Mouse (Mus musculus) lung, embryonic 16.5 days (tissue): ENCODE measurements around the gene Auts2. TPM values are rescaled to one million over a fixed set of nuclear protein-coding genes. Genes with fewer than 3 reads are reported as not detected.

Experiments used
- ATAC-seq: fragments of 200-750 bp; cut with Nextera tagmentation; 2 replicates; pipeline ENCODE4 v1.8.0; 2017; ENCODE audit warnings: low read depth, mild to moderate bottlenecking, moderate library complexity
- H3K27ac ChIP-seq: fragments of 300-500 bp; sonication (generic); 2 replicates; pipeline ENCODE4 v1.5.1; 2014; ENCODE audit warnings: mild to moderate bottlenecking, control low read depth, low read length
- H3K27me3 ChIP-seq: fragments of 300-500 bp; sonication (generic); 2 replicates; pipeline ENCODE4 v1.6.1; 2014; ENCODE audit warnings: low read depth, low read length, mixed read lengths; ENCODE audit not compliant: control insufficient read depth, insufficient read depth
- H3K36me3 ChIP-seq: fragments of 300-500 bp; sonication (generic); 2 replicates; pipeline ENCODE4 v1.6.1; 2014; ENCODE audit warnings: low read length; ENCODE audit not compliant: control insufficient read depth, insufficient read depth
- H3K4me1 ChIP-seq: fragments of 300-500 bp; sonication (generic); replicated peaks from 2 replicates; pipeline ENCODE4 v1.6.1; 2014; ENCODE audit warnings: low read length, mixed read lengths; ENCODE audit not compliant: control insufficient read depth, insufficient read depth
- H3K4me2 ChIP-seq: fragments of 300-500 bp; sonication (generic); 2 replicates; pipeline ENCODE4 v1.6.1; 2014; ENCODE audit warnings: low read depth, low read length, control low read depth
- H3K4me3 ChIP-seq: fragments of 300-500 bp; sonication (generic); 2 replicates; pipeline ENCODE4 v1.5.1; 2014; ENCODE audit warnings: mild to moderate bottlenecking, low read length, control low read depth
- H3K9ac ChIP-seq: fragments of 300-500 bp; sonication (generic); 2 replicates; pipeline ENCODE4 v1.6.1; 2014; ENCODE audit warnings: low read length, control low read depth
- H3K9me3 ChIP-seq: fragments of 300-500 bp; sonication (generic); 2 replicates; pipeline ENCODE4 v1.6.1; 2016; ENCODE audit warnings: low read length; ENCODE audit not compliant: control insufficient read depth
- WGBS: fragments of 180-500 bp; shearing (Covaris S2); extraction: QIAGEN DNeasy Blood & Tissue Kit; methylation state at CpG from one replicate; pipeline ENCODE4 v1.1.7; 2014; 5-methylcytosine and 5-hydroxymethylcytosine counted together
- polyA plus RNA-seq: library from polyadenylated mRNA; unstranded; fragments of >200 nt; fragmentation: Nextera tagmentation; extraction: Ambion mirVana; gene quantifications from 2 replicates; pipeline ENCODE4 v1.2.1, GENCODE M21; 2015

The Auts2 gene
- polyA plus RNA-seq, 1 experiment from 2014 or later, result 12.3 TPM

- Histone ChIP-seq H3K4me2 (no peak overlapping the region), H3K4me1 (peaks cover 8% of the 10 kb centered on the region; the same call in 1 of the 2 replicates), H3K9me3 (no peaks in the 10 kb centered on the region), H3K27me3 (no peaks in the 10 kb centered on the region), H3K27ac (no peak overlapping the region), H3K36me3 (no peaks in the 10 kb centered on the region), H3K9ac (no peak overlapping the region), H3K4me3 (no peak overlapping the region)
- 56% methylated on average over 14 of the region's 14 CpGs for WGBS
- 0 out of 2 replicates have a peak, but pooled peaks have one; percentile 12 for ATAC-seq
Measured at GRCm38 (mm10) chr5:132391831-132392763, 151.0 kb downstream of the Auts2 start.

GRCm38 (mm10) chr5:132388746-132389145 lies 154.4 kb downstream of the Auts2 start:
- H3K36me3 ChIP-seq, result no peaks in the 10 kb centered on the region

GRCm38 (mm10) chr5:132385244-132385855 lies 157.8 kb downstream of the Auts2 start:
- no peak for ATAC-seq
- H3K27me3 ChIP-seq, result no peaks in the 10 kb centered on the region
- peaks cover 10% of the 10 kb centered on the region for H3K4me1 ChIP-seq
- H3K9me3 ChIP-seq, result no peaks in the 10 kb centered on the region
- no peak overlapping the region for H3K4me2 ChIP-seq
- no peak overlapping the region for H3K9ac ChIP-seq
- H3K36me3 ChIP-seq, result no peaks in the 10 kb centered on the region
- no peak overlapping the region for H3K4me3 ChIP-seq
- WGBS, result 50% methylated on average over 4 of the region's 4 CpGs
- H3K27ac ChIP-seq, result no peak overlapping the region

More at GRCm38 (mm10) chr5:132388746-132389145, 154.4 kb downstream of the Auts2 start:
- ATAC-seq, result no peak
- Histone ChIP-seq H3K9me3 (no peaks in the 10 kb centered on the region), H3K9ac (no peak overlapping the region), H3K4me2 (no peak overlapping the region), H3K4me3 (no peak overlapping the region), H3K27me3 (no peaks in the 10 kb centered on the region), H3K4me1 (peaks cover 8% of the 10 kb centered on the region; the same call in 1 of the 2 replicates), H3K27ac (no peak overlapping the region)
- 81% methylated on average over 5 of the region's 5 CpGs for WGBS

GRCm38 (mm10) chr5:132380261-132380660 lies 162.9 kb downstream of the Auts2 start:
- 39% methylated on average over 5 of the region's 5 CpGs for WGBS
- H3K36me3 ChIP-seq, result no peaks in the 10 kb centered on the region
- H3K9me3 ChIP-seq, result no peaks in the 10 kb centered on the region
- H3K4me3 ChIP-seq, result no peak overlapping the region
- no peak overlapping the region for H3K4me2 ChIP-seq
- H3K27me3 ChIP-seq, result no peaks in the 10 kb centered on the region
- no peak for ATAC-seq
- no peak overlapping the region for H3K9ac ChIP-seq
- H3K4me1 ChIP-seq, result peaks cover 20% of the 10 kb centered on the region
- H3K27ac ChIP-seq, result no peak overlapping the region

GRCm38 (mm10) chr5:132378977-132379376 lies 164.2 kb downstream of the Auts2 start:
- Histone ChIP-seq H3K36me3 (no peaks in the 10 kb centered on the region), H3K27me3 (no peaks in the 10 kb centered on the region), H3K4me3 (no peak overlapping the region), H3K4me2 (no peak overlapping the region), H3K4me1 (peaks cover 20% of the 10 kb centered on the region), H3K27ac (no peak overlapping the region), H3K9me3 (no peaks in the 10 kb centered on the region), H3K9ac (no peak overlapping the region)
- ATAC-seq, result peak; percentile 85; the same call in 1 of the 2 replicates
- WGBS, result 26% methylated on average over 1 of the region's 1 CpGs

GRCm38 (mm10) chr5:132375130-132375529 lies 168.0 kb downstream of the Auts2 start:
- ATAC-seq, result no peak
- 77% methylated on average over 1 of the region's 1 CpGs for whole genome bisulfite sequencing
- H3K4me3 ChIP-seq, result no peak overlapping the region

GRCm38 (mm10) chr5:132373471-132374075 lies 169.6 kb downstream of the Auts2 start:
- no peaks in the 10 kb centered on the region for H3K27me3 ChIP-seq
- H3K4me3 ChIP-seq, result no peak overlapping the region
- no peak overlapping the region for H3K9ac ChIP-seq
- no peaks in the 10 kb centered on the region for H3K36me3 ChIP-seq
- peaks cover 14% of the 10 kb centered on the region for H3K4me1 ChIP-seq
- H3K27ac ChIP-seq, result no peak overlapping the region
- 53% methylated on average over 4 of the region's 4 CpGs for WGBS
- no peak overlapping the region for H3K4me2 ChIP-seq
- no peaks in the 10 kb centered on the region for H3K9me3 ChIP-seq
- ATAC-seq, result no peak

More at GRCm38 (mm10) chr5:132375130-132375529, 168.0 kb downstream of the Auts2 start:
- H3K36me3 ChIP-seq, result no peaks in the 10 kb centered on the region
- no peak overlapping the region for H3K9ac ChIP-seq
- no peak overlapping the region for H3K27ac ChIP-seq
- H3K9me3 ChIP-seq, result no peaks in the 10 kb centered on the region
- no peaks in the 10 kb centered on the region for H3K27me3 ChIP-seq
- H3K4me1 ChIP-seq, result peaks cover 17% of the 10 kb centered on the region
- no peak overlapping the region for H3K4me2 ChIP-seq

GRCm38 (mm10) chr5:132372605-132373004 lies 170.5 kb downstream of the Auts2 start:
- H3K4me1 ChIP-seq, result peaks cover 20% of the 10 kb centered on the region
- no peak overlapping the region for H3K27ac ChIP-seq
- no peaks in the 10 kb centered on the region for H3K36me3 ChIP-seq
- no peaks in the 10 kb centered on the region for H3K27me3 ChIP-seq
- WGBS, result 74% methylated on average over 2 of the region's 2 CpGs
- no peaks in the 10 kb centered on the region for H3K9me3 ChIP-seq
- H3K4me3 ChIP-seq, result no peak overlapping the region
- no peak overlapping the region for H3K4me2 ChIP-seq
- H3K9ac ChIP-seq, result no peak overlapping the region
- no peak for ATAC-seq

- Histone ChIP-seq H3K4me2 (no peak overlapping the region), H3K27me3 (no peaks in the 10 kb centered on the region), H3K4me3 (no peak overlapping the region), H3K4me1 (peaks cover 18% of the 10 kb centered on the region), H3K9ac (no peak overlapping the region), H3K9me3 (no peaks in the 10 kb centered on the region), H3K36me3 (no peaks in the 10 kb centered on the region), H3K27ac (no peak overlapping the region)
- 31% methylated on average over 7 of the region's 7 CpGs for WGBS
- ATAC-seq, result peak; percentile 93
Measured at GRCm38 (mm10) chr5:132368678-132369088, 174.5 kb downstream of the Auts2 start.
